Mouse (Mus musculus): ENCODE results near the gene Tsacc.

Tsacc gene

DNA sequence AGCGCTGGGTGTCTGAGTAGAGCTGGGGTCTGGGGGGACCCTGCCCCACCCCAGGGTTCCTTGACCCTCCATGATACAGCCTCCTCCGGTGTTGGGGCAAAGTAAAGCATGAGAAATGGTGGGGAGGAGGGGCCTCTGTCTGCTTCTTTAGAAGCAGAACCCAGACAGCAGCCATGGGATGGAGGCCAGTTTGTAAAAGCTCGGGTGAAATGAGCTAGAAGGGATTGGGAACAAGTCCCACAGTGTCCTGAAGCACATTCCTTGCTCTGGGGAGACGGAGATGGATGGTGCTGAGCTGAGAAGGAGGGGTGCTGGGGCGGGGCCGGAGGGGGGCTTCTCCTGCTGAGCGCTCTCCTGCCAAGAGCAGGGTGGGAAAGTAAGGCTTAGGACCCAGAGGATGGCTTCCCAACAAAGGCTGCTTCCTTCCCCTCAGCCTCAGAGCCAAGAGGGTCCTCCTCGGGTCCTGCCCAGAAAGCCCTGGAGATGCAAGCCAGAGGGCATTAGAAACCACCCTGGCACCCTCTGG, 57.9 kb downstream of the Tsacc start:
- DNase-seq (ENCODE audit: low spot score): no peak

DNA sequence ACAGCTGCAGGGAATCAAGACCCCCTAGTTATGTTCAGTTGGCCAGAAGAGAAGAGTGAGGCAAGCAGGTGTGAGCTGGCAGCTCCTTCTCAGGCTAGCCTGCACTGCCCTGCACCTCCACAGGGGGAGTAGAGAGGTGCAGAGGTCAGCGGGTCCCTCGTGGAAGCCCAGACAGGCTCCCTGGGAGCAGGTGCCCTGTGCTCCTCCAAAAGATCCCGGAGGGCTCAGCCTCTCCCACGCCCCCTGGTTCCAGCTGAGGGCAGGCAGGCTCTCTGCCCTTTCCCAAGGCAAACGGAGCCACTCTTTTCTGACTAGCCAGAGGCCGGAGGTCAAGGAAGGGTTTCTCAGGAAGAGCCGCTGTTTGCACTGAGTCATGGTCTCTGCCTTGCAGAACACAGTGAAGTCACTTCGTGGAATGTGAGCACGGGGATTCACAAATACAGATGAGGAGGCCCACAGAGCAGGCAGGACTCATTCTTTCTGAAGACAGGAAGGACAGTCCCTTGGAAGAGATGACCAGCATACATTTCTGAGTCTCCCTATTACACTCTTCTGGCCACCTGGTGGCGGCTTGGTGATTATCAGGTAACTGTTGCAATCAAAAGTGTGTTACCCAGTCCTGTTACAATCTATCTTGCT, 59.1 kb downstream of the Tsacc start:
- no peak for DNase-seq (ENCODE audit: low spot score)

DNA sequence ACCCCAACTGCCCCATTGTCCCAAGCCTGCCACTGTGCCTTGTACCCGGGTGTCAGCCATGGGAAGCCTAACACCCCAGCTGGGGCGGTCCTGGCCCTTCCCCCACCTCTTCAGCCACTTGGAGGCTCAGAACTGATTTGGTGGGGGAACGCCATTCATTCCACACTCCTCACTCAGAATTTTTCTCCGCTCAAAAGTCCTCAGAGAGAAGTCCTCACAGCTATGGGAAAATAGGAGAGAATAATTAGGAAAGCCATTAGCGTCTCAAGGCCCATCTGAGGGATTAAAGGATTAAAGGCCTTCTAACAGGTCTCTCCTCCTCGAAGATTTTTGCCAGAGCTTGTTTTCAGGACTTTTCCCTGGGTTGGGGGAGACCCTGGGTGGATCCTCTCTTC, 59.6 kb downstream of the Tsacc start:
- no peak for DNase-seq (ENCODE audit: low spot score)

DNA sequence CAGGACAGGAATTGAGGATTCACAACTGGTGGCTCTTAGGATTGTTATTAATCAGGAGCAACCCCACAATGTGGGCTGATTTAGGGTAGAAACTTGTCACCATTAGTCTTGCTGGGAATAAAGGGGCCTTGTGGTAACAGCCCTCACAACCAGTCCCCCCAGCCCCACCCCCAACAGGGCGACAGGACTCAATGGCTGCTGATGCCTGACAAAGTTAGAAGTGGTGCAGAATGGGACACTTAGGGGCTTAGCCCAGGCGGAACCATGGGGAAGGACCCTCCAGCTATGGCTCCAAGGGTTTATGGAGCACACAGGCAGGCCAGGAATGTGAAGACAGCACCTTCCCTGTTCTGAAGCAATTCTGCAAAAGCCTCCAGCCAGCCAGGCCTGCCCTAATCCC, 61.2 kb downstream of the Tsacc start:
- no peak for DNase-seq (ENCODE audit: low spot score)

DNA sequence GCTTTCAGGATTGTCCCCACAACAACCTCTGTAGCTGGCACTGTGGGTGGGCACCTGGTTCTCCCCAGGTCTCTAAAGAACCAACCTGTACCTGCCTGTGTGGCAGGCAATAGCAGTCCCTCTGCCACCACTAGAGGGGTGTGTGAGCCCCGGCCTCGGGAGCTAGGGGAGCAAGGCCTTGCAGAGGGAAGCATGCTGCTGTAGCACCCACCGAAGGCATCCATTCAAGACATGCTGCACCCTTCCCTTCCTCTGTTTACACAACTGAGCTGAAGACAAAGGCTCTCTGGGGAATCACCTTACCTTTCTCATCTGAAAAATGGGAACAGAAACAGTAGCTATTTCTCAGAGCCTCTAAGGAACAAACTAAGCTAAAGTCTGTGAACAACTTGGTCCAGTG, 61.6 kb downstream of the Tsacc start:
- DNase-seq (ENCODE audit: low spot score): no peak

DNA sequence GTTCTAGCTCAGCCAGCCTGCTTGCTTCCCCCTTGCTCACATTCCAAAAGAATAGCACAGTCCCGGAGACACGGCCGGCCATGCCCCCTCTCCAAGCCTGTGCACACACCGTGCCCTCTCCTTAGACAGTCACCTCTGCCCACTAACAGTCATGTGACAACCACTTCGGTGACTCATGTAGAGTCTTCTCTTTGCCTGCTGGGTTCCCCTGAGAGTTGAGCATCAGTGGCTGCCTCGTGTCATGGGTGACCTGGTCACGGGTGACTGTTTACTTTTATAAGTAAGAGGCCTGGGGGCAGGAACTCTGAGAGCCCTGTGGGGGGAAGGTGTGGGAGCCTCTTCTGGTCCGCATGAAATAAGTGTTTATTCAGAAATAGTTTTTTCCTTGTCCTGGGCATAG, 62.8 kb downstream of the Tsacc start:
- DNase-seq (ENCODE audit: low spot score): no peak

DNA sequence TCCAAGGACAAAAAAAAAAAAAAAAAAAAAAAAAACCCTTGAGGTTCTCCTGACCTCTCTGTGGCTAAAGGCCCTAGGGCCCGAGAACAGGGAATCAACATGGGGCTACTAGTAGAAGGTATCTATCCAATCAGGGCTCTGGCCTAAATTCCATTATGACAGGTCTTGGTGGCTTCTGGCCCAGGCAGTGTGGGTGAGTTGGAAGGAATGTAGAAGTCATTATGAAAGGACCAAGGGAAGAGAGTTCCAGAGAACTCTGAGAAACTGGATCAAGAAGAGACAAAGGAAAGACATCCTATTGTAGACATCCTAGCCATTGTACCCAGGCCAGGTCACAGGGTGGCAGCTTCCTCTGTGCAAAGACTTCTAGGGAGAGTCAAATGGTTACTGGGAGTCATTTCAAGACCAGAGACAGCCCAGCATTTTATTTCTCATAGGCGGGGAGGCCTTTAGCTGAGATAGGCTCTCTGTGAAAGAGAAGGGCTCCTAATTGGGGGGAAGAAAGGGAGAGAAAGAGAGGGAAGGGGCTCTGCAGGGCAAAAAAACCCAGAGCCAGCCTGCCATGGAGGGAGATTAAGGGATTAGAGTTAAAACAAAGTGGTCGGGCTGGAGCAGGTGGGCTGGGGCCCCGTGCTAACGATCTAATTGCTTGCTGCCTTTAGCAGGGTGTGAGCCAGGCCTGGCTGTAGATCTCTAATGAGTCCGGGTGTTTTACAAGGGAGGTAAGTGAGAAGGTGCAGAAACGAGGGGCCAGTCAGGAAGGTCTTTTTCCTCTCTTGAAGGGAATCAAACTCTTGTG, 63.7 kb downstream of the Tsacc start:
- DNase-seq (ENCODE audit: low spot score): no peak

All from urinary bladder, postnatal 25 days (tissue).